Mouse (Mus musculus) olfactory bulb, adult 2 months (tissue): Measurements from ENCODE around the gene Eps15l1.
A peak's percentile ranks its signal among the peaks of the same experiment; 100 is the strongest.

Source experiments
- CTCF ChIP-seq: fragments of 200-500 bp; IDR thresholded peaks from 2 replicates; pipeline ENCODE4 v1.5.1; 2012; ENCODE audit warnings: low read depth, mild to moderate bottlenecking, low read length, moderate library complexity; ENCODE audit not compliant: insufficient read depth
- POLR2A ChIP-seq: fragments of 200-500 bp; IDR thresholded peaks from 2 replicates; pipeline ENCODE4 v1.6.1; 2012; ENCODE audit warnings: mild to moderate bottlenecking, low read depth, low read length, moderate library complexity; ENCODE audit not compliant: insufficient read depth

GRCm38 (mm10) chr8:72365826-72366225 is 55.4 kb downstream of the Eps15l1 start:
- peak; percentile 75 for TF ChIP-seq CTCF
- TF ChIP-seq POLR2A, result no peak
